Comparison of ENCODE assay signal across 7 mouse cellular contexts in genomic region chr5:104859962-104860525, GRCm38 (mm10). TPM values are rescaled to one million over a fixed set of nuclear protein-coding genes. Genes with fewer than 3 reads are reported as not detected.
DNase-seq lines count a peak whose midpoint lies in the region; ATAC-seq and TF ChIP-seq lines count a peak whose summit lies in the region.
"Not testable (repeated sequence)": the region's sequence is repeated elsewhere in the genome, so short reads cannot be mapped to it uniquely, and the experiment has no call there.

TSS of gene Zfp951 (minus strand) at chr5:104860070.

- H3K4me1 ChIP-seq in bone marrow macrophage, adult 2 months (ENCODE audit: control insufficient read depth, insufficient read depth, low read length); heart, embryonic 13.5 days; kidney, embryonic 16.5 days (ENCODE audit: insufficient read depth, low read length); limb, embryonic 14.5 days (ENCODE audit: control insufficient read depth, insufficient read depth, low read length); midbrain, embryonic 15.5 days: not testable (repeated sequence)

- not testable (repeated sequence) for TF ChIP-seq POLR2A in bone marrow macrophage, adult 2 months (IDR thresholded peaks at IDR 0.05; ENCODE audit: borderline replicate concordance, low read depth, low read length); limb, embryonic 14.5 days (IDR thresholded peaks at IDR 0.05; ENCODE audit: borderline replicate concordance, extremely low read depth, insufficient read depth, insufficient read length)

- not testable (repeated sequence) for H3K27me3 ChIP-seq in heart, embryonic 13.5 days (replicated peaks); kidney, embryonic 16.5 days (ENCODE audit: insufficient read depth, low read length); limb, embryonic 14.5 days (ENCODE audit: control insufficient read depth, insufficient read depth, low read length); midbrain, embryonic 15.5 days (replicated peaks)

- peaks cover 17% of the 10 kb centered on the region; the same call in 1 of the 2 replicates for H3K9me3 ChIP-seq in heart, embryonic 13.5 days
- not testable (repeated sequence) for H3K9me3 ChIP-seq in kidney, embryonic 16.5 days (ENCODE audit: low read length); limb, embryonic 14.5 days (ENCODE audit: control insufficient read depth, low read length); midbrain, embryonic 15.5 days

- H3K9ac ChIP-seq in heart, embryonic 13.5 days; kidney, embryonic 16.5 days (replicated peaks; ENCODE audit: low read length); limb, embryonic 14.5 days (ENCODE audit: low read depth, low read length, severe bottlenecking); midbrain, embryonic 15.5 days: not testable (repeated sequence)

- peak; percentile 54 for ATAC-seq in heart, embryonic 13.5 days (ENCODE audit: extremely low read depth, insufficient number of reproducible peaks, low FRiP score, low TSS enrichment)
- ATAC-seq in kidney, embryonic 16.5 days (ENCODE audit: low FRiP score, low TSS enrichment): peak; percentile 94
- peak; percentile 93 for ATAC-seq in limb, embryonic 14.5 days (ENCODE audit: low FRiP score, low read depth)
- ATAC-seq in midbrain, embryonic 15.5 days (replicated peaks): peak; percentile 97

- whole genome bisulfite sequencing in heart, embryonic 13.5 days: 27% methylated on average over 11 of the region's 12 CpGs
- WGBS in kidney, embryonic 16.5 days: 35% methylated on average over 11 of the region's 12 CpGs
- 26% methylated on average over 11 of the region's 12 CpGs for WGBS in limb, embryonic 14.5 days
- WGBS in midbrain, embryonic 15.5 days: 42% methylated on average over 11 of the region's 12 CpGs

- peak within 1 kb of the TSS; percentile 66 for H3K27ac ChIP-seq in bone marrow macrophage, adult 2 months (ENCODE audit: insufficient read depth, low read depth, low read length)
- H3K27ac ChIP-seq in heart, embryonic 13.5 days (replicated peaks); kidney, embryonic 16.5 days (ENCODE audit: low read length); limb, embryonic 14.5 days (replicated peaks; ENCODE audit: low read depth, low read length): not testable (repeated sequence)
- H3K27ac ChIP-seq in midbrain, embryonic 15.5 days: 0 out of 2 replicates have a peak within 1 kb of the TSS, but pooled peaks have one; percentile 45

- TF ChIP-seq CTCF in bone marrow macrophage, adult 2 months (IDR thresholded peaks at IDR 0.05; ENCODE audit: low read depth, low read length): not testable (repeated sequence)

- not testable (repeated sequence) for H3K36me3 ChIP-seq in heart, embryonic 13.5 days; kidney, embryonic 16.5 days (ENCODE audit: insufficient read depth, low read length); limb, embryonic 14.5 days (ENCODE audit: control insufficient read depth, insufficient read depth, low read length); midbrain, embryonic 15.5 days (replicated peaks)

- DNase-seq in fat pad, adult 2 months (ENCODE audit: extremely low read depth, low read depth, low spot score): peak; percentile 7
- peak; percentile 68 for DNase-seq in limb, embryonic 14.5 days (ENCODE audit: low spot score)
- DNase-seq in spleen, adult 12 weeks (ENCODE audit: low spot score): peak; percentile 1

- peak within 1 kb of the TSS; percentile 42 for H3K4me2 ChIP-seq in heart, embryonic 13.5 days
- peak within 1 kb of the TSS; percentile 21; the same call in 1 of the 2 replicates for H3K4me2 ChIP-seq in kidney, embryonic 16.5 days (replicated peaks; ENCODE audit: low read depth, low read length)
- not testable (repeated sequence) for H3K4me2 ChIP-seq in limb, embryonic 14.5 days (replicated peaks; ENCODE audit: low read depth, low read length, severe bottlenecking)
- H3K4me2 ChIP-seq in midbrain, embryonic 15.5 days: peak within 1 kb of the TSS; percentile 8; the same call in 1 of the 2 replicates

- peak within 1 kb of the TSS; percentile 54 for H3K4me3 ChIP-seq in bone marrow macrophage, adult 2 months (ENCODE audit: insufficient read depth, low read length)
- peak within 1 kb of the TSS; percentile 45 for H3K4me3 ChIP-seq in heart, embryonic 13.5 days
- H3K4me3 ChIP-seq in kidney, embryonic 16.5 days (ENCODE audit: low read length): peak within 1 kb of the TSS; percentile 41
- peak within 1 kb of the TSS; percentile 22 for H3K4me3 ChIP-seq in limb, embryonic 14.5 days (replicated peaks; ENCODE audit: low read length)
- H3K4me3 ChIP-seq in midbrain, embryonic 15.5 days: peak within 1 kb of the TSS; percentile 29

RNA-seq across cellular contexts. Expression of gene Zfp951, which starts in this region (rescaled TPM):
- polyA plus RNA-seq in bone marrow macrophage, adult 2 months (2012; ENCODE audit: insufficient read depth, insufficient read length, missing spikeins): 6.3 and 6.9 TPM in 2 replicates
- polyA plus RNA-seq in heart, embryonic 13.5 days (2015; fragmentation: Nextera tagmentation; extraction: Ambion mirVana): 1.9 and 2.1 TPM in 2 replicates
- 3.9 and 4.1 TPM in 2 replicates for polyA plus RNA-seq in kidney, embryonic 16.5 days (2015; fragmentation: Nextera tagmentation; extraction: Ambion mirVana)
- polyA plus RNA-seq in limb, embryonic 14.5 days (2012; rRNA removed): 2.1 and 2.3 TPM in 2 replicates
- 2.9 and 3.4 TPM in 2 replicates for polyA plus RNA-seq in limb, embryonic 14.5 days (2014; fragmentation: Nextera tagmentation; extraction: Ambion mirVana)
- polyA plus RNA-seq in midbrain, embryonic 15.5 days (2015; fragmentation: Nextera tagmentation; extraction: Ambion mirVana): 3.3 and 3.7 TPM in 2 replicates

Comparison
In these comparisons a context has a peak if more than half of its experiments do, and no peak if none do; other contexts are left out.
1. DNase-seq: peak in every context shown above with its lines; median percentile 68 in limb, embryonic 14.5 days; 7 in fat pad, adult 2 months; 1 in spleen, adult 12 weeks.